Mouse (Mus musculus): Measurements from ENCODE around the gene Galk2.
A peak's percentile ranks its signal among the peaks of the same experiment; 100 is the strongest.

Gene Galk2

GRCm38 (mm10) chr2:125948195-125948594 lies 89.3 kb downstream of the Galk2 start:
- DNase-seq = no peak

DNA sequence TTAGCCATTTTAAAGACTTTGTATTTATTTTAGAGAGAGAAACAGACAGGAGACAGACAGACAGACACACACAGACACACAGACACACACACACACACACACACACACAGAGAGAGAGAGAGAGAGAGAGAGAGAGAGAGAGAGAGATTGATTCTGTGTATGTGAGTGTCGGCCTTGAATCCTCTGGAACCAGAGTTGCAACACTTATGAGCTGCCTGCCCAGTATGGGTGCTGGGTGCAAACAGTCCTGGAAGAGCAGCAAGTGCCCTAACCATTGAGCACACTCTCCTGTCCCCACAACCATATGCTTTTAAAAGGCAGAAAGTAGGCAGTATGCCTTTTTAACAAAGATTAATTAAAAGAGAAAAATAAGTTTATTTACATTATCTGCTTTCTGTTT lies 109.9 kb downstream of the Galk2 start:
- DNase-seq = no peak

GRCm38 (mm10) chr2:125973207-125973606 lies 114.3 kb downstream of the Galk2 start:
- no peak for DNase-seq

GRCm38 (mm10) chr2:125975206-125975605 lies 116.3 kb downstream of the Galk2 start:
- no peak for DNase-seq

- no peak for DNase-seq
Observed at GRCm38 (mm10) chr2:125975808-125976345, 117.0 kb downstream of the Galk2 start.

DNA sequence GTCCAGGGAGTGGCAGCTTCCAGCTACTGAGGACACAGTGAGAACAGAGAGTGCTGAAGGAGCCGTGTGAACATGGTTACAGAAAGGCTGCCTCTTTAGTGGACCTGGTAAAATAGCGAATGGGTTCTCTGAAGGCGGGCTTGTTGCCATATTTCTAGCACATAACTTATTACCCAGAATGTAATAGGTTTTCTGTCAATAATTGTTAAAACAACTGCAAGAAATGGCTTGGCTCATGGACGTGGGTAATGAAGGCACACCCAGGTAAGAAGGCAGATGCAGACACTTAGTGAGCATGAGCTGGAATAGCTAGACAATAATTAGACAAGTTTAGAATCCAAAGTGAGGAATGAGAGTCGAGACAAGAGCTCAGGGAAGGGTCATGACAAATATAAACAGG lies 143.4 kb downstream of the Galk2 start:
- DNase-seq = no peak

- peak; percentile 34 to 69 for DNase-seq
Observed at GRCm38 (mm10) chr2:126006088-126006487, 147.2 kb downstream of the Galk2 start.

GRCm38 (mm10) chr2:126006742-126007141 lies 147.8 kb downstream of the Galk2 start:
- no peak for DNase-seq

- no peak for DNase-seq
Observed at GRCm38 (mm10) chr2:126014989-126015710, 156.2 kb downstream of the Galk2 start.

DNA sequence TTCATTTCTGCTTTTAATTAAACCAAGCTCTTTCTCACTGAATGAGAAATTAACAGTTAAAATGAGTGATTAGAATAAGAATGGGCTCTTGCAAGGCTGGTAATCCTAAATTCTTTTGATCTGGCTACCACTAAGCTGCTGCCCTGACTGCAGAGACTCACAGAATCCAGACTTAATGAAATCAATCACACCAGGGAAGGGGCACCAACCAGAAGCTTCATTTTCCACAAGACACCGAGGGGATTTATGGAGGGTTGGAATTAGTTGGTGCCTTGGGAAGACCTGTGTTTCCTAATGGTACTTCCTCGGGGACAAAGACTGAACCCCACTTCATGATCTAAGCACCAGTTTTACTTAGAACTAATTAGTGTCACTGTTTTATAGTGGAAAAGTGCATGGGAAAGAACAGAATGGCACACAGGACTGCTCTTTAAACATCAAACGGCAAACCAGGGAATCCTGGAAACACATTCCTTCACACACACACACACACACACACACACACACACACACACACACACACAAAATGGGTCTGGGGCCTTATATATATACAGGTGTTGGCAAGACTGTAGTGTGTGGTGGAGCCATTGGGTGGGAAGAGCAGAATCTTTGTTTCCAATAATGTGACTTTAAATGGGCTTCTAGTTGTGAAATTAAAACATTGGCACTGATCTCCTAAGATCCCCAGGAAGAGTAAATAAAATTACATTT lies 157.0 kb downstream of the Galk2 start:
- DNase-seq = no peak

DNA sequence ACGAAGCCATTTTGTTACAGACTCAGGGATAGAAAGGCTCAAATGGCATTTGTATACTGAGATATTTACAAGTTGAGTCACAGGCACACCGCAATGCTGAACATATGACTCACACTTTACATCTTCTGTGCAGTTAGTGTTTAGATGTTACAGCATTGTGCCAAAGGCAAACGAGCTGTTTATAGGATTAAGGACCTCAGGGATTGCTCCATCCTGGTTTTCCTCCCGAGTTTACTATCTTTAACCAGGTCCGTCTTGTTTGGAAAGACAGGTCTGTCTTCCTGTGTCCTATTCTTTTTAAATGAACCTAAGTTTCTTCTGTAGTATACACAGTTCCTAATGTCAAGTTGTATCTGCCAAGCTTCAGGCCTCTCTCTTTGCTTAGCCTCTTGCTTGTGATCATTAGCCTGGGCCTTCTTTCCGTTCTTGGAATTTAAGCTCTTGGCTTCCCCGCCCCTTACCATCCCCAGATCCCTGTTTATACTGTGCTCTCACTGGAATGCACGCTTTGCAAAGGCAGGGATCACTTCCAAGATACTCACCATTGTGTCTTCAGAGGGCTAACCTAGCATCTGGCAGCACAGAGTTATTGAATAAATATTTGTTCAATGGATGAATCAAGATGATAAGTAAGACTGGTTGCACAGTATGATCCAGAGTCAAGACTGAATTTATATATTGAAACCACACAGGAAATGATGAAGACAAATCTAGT lies 172.4 kb downstream of the Galk2 start:
- no peak for DNase-seq

DNA sequence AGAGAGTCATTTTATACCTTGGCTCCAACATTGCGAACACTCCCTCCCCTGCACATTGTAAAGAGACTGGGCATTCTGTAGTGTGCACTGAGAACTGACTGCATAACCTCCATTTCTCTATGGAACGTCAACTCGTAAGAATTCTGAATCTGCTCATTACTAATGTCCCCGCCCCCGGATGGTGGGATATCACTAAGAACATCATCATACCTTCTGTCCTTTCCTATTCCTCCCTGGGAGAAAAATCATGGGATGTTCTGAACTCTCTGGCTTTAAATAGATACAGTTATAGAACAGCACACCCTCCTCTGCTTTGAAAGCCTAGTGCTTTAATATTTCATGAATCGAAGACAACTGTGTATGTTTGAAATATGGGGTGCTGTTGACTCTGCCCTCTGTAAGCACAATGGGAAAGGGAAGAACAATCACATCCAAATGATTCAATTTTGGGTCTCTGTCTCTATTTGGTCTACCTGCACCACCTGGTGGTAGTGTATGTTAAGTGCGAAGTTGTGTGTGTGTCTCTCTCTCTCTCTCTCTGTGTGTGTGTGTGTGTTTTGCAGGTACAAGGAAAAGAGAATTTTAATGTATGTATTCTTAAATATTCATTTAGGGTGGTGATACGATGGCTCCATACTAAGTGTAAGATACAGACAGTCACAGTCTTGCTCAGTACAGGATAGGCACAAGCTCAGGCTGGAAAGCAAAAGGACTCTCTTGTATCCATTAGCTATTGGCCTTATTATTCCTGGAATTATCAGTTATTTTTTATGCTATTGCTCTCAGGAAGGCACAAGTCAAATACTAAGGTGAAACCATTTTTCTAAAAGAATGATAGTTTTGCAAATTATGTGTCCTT lies 174.4 kb downstream of the Galk2 start:
- peak in 1 of 2 experiments; percentile 16 for DNase-seq
